Mouse (Mus musculus) G1E-ER4 (cell line): ENCODE measurements around the gene Cecr2. TPM values are rescaled to one million over a fixed set of nuclear protein-coding genes. Genes with fewer than 3 reads are reported as not detected.

ENCODE experiments used
- GATA1 ChIP-seq: IDR thresholded peaks from one replicate; pipeline ENCODE4 v1.8.0; 2012; ENCODE audit warnings: low read length, inconsistent platforms
- polyA plus RNA-seq: library from polyadenylated mRNA; stranded (reverse); fragments of >175 nt; gene quantifications from 2 replicates; pipeline ENCODE4 v1.2.3, GENCODE M21; 2012

Cecr2 gene
- polyA plus RNA-seq, 1 experiment = 34.2 TPM

DNA sequence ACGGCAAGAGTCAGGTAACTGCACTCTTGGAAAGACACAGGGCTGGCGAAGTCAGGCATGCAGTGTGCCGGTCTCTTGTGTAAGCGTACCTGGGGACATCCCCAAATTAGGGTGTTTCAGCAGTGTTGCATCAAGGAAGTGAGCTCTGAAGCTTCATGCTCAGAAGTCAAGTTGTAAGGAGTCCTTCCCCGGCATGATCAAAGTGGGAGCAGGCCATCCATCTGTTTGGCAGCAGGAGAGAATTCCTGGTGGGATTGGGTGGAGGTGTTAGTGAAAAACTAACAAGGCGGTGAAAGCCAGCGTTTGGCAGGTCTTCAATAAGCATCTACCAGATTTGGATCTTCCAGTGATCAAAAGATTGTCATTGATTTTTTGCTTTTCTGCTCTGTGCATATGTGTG is 7.3 kb upstream of the Cecr2 start:
- TF ChIP-seq GATA1 = no peak

DNA sequence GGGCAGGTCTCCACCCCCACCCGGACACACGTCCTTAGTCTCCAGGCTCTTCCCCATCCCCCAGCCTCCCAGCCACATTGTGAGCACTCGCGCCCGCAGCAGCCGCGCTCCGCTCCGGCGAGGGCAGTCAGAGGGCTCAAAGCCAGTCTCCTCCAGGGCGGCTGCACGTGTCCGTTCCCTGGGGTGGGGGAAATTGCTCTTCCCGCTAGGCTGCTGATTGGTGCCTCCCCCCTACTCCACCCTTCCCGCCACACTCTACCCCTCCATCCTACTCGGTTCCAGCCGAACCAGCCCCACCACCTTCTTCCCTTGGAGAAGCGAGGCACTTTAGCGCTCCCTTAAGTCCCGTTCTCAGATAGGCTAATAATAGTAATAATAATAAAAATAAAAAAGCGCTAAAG is 754 bp upstream of the Cecr2 start:
- no peak for TF ChIP-seq GATA1

DNA sequence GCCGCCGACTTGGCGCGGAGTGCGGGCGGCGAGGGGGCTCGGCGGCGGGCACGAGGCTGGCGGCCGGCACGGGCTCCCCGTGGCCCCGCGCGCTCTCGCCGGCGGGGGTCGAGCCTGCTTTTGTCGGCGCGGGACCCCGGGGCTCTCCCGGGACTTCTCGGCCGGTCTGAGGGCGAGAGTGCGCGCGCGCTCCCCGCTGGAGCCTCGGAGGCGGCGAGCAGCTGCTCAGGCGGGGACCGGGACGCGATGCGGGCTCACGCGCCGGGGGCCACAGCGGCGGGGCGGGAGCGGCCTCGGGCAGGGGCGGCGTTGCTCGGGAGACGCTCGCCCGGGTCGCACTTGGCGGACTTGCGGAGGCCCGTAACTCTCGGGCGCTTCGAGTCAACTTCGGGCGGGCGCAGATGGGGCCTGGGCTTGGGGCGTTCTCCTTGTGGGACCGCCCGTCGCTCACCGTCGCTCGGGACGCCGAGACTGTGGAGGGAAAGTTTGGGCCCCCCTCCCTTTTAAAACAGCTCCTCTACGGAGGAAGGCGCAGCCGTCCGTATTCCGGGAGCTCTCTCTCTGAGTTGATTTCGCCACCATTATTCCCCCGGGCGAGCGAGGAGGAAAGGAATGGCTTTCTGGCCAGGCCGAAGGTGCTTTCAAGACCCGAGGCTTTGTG is 722 bp downstream of the Cecr2 start:
- TF ChIP-seq GATA1 = no peak

DNA sequence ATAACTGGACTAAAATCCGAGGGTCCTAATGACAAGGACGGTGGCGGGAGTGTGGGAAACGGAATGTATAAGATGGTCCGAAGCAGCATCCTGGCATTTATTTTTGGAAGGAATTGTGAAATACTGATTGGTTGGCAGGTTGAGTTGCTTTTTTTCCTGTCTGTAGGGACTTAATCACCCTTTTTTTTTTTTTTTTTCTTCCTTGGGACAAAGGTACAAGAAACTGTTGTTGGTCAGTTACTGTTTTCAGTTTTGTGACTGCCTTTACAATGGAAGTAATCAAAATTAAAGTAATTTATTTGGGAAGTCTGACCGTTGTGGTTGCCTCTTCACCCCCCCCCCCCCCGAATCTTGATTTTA is 1.2 kb downstream of the Cecr2 start:
- TF ChIP-seq GATA1 = no peak

- TF ChIP-seq GATA1 = no peak
Measured at GRCm38 (mm10) chr6:120667911-120668310, 1.7 kb downstream of the Cecr2 start.

DNA sequence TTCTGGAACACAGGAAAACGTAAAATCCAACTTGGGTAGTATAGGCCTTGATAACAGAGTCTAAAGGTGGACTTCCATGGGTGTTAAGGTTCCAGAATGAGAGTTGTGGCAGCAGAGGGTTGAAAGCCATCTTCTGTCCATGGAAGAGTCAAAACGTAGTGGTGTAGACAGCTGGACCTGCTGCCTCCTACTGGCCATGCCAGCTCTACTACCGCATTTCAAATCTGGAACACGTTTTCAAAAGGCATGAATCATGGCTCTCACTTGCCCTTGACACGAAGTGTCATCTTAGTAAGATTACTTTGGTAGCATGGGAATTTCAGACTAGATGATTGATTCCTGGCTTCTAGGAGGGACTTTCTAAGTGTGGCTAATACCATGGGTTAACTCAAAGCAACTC is 8.0 kb downstream of the Cecr2 start:
- no peak for TF ChIP-seq GATA1

DNA sequence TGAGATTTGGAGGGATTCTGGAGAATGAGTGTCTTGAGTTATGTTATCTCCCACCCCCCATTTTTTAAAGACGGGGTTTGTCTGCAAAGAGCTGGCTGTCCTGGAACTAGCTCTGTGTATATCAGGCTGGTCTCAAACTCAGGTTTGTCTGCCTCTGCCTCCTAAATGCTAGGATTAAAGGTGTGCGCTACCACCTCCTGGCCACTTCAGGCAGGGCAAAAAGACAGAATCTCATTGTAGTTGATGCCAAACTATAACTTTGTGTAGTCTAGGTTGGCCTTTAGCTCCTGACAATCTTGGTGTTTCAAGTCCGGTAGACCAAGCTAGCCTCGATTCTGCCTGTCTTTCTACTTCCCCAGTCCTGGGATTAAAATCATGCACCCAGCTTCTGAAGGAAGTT is 8.7 kb downstream of the Cecr2 start:
- TF ChIP-seq GATA1 = no peak

GRCm38 (mm10) chr6:120675979-120676378 is 9.8 kb downstream of the Cecr2 start:
- TF ChIP-seq GATA1 = no peak

DNA sequence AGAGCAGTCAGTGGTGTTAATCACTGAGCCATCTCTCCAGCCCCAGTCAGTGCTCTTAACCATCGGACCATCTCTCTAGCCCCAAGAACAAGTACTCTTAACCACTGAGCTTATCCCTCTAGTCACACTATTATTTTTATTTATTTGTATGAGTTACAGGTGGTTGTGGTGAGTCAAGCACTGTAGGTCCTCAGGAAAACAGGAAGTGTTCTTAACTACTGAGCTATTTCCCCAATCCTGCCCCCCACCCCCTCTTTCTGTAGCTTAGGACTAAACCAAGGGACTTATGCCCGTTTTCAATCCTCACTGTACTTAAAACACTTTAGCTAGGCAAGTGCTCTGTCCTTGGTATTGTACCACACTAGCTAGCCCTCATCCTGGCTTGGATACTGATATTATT is 17.2 kb downstream of the Cecr2 start:
- TF ChIP-seq GATA1 = no peak

DNA sequence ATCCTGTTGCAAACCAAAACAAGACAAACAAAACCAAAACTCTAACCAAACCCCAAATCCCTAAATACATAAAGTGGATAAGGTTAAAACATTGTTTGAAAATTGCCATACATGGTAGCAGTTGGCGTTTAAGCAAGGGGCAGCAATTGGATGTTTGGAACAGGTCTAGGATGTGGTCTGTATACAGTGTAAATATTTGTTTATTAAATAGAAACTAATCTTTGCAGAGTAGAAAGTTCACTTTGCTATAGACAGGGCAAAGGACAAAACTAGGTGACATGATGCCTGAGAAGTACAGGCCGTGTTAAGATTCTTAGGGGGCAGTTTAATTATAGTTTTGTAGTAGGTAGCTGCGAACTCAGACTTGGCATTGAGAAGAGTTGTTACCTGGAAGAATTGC is 18.6 kb downstream of the Cecr2 start:
- no peak for TF ChIP-seq GATA1

GRCm38 (mm10) chr6:120686872-120687650 is 20.9 kb downstream of the Cecr2 start:
- TF ChIP-seq GATA1 = no peak

DNA sequence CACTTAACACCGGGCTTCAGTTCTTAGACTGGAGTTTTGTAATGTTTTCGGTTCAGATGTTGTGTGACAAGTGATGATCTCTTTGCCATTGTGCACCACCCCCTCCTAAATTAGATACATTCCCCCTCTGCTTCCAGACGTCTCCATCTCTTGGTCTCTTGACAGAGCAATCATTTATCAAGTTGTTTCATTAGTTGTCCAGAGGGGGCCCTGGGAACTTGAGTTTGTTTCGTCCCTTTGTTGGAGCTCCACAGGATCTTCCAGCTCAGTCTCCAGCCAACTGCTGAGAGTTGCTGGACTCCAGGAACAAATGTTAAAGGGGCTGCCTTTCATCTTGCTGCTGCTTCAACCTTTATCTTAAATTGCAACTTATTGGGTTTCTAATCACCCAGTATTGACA is 34.1 kb downstream of the Cecr2 start:
- TF ChIP-seq GATA1 = no peak

DNA sequence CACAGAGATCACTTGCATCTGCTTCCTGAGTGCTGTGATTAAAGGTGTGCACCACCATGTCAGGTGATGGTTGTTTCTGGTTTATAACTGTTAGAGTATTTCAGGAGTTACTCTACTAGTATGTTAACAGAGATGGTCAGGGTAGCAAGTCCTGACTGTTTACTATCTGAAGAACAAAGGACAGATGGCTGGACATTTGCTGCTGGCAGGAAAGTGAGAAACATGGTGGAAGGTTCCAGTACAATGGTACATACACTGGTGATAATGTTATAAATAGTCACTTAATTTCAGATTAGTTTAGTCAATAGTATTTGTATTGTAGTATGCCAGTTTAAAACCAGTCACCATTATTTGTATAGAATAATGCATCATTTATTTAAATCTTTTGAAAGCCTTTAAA is 38.2 kb downstream of the Cecr2 start:
- no peak for TF ChIP-seq GATA1

DNA sequence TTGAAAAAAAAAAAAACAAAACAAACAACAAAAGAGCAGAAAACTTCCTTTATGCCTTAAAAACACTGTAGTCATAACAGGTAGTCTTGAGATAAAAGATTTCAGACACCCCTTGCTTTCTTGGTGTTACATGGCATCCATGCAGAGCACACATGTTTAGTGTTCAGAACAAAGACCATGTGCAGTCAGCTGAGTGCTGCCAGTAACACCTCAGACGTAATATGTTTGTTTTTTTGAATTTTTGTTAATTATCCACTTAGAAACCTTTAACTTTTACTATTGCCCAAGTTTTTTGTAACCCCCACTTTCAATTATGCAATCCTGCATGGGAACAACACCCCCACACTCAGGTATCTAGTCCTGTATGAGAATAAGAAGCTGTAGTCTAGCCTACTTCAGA is 42.6 kb downstream of the Cecr2 start:
- TF ChIP-seq GATA1 = no peak

- no peak for TF ChIP-seq GATA1
Measured at GRCm38 (mm10) chr6:120714806-120715205, 48.6 kb downstream of the Cecr2 start.

DNA sequence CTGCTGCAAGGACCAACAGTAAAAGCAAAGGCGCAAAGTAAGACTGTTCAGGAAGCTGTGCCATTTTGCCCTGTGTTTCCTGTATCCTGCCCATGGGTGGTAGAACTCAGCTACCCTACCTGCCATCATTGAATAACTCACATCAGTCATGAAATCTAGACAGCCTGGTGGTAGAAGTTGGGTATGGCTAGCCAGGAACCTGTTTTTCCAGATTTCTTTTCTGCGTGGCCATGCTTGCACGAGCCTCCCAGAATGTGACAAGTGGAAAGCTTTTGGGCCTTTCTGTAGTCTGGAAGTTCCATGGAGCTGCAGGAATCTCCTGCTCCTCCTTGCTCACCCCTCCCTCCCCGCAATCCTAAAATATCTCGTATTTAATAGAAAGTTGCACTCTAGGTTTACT is 49.1 kb downstream of the Cecr2 start:
- no peak for TF ChIP-seq GATA1

GRCm38 (mm10) chr6:120715851-120716250 is 49.7 kb downstream of the Cecr2 start:
- no peak for TF ChIP-seq GATA1
